Mouse (Mus musculus): ENCODE measurements around the gene Sh3tc1. TPM values are rescaled to one million over a fixed set of nuclear protein-coding genes. Genes with fewer than 3 reads are reported as not detected.

Gene Sh3tc1
- polyA plus RNA-seq, 1 experiment from 2014 or later: 1.5 TPM

DNA sequence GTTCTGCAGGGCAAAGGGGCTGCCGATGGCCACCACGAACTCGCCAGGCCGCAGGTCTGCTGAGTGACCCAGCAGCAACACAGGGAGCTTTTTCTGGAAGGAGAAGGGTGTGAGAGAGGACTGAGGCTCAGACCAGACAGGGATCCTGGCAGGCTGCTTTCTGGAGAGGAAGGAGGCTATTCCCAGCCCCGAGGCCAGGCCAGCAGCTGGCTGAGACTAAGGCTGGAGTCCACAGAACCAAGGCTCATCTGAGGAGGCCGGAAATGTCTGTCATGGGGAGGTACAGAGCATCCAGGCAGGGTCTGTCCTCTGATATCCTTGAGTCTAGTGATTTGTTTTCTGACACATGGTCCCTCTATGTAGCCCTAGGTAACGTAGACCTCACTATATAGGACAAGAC, 73.6 kb downstream of the Sh3tc1 start:
- Histone ChIP-seq H3K4me2 (replicated peaks; ENCODE audit: low read depth, low read length) (no peak overlapping the region), H3K9ac (ENCODE audit: low read depth, low read length) (no peak overlapping the region), H3K4me1 (replicated peaks; ENCODE audit: control insufficient read depth, insufficient read depth, low read length) (no peaks in the 10 kb centered on the region), H3K4me3 (ENCODE audit: low read depth, low read length) (no peak overlapping the region), H3K9me3 (ENCODE audit: control insufficient read depth, low read length) (no peaks in the 10 kb centered on the region), H3K27ac (ENCODE audit: low read depth, low read length) (no peak overlapping the region), H3K27me3 (ENCODE audit: control insufficient read depth, insufficient read depth, low read length) (no peaks in the 10 kb centered on the region), H3K36me3 (ENCODE audit: control insufficient read depth, insufficient read depth, low read length) (no peaks in the 10 kb centered on the region)
- ATAC-seq (ENCODE audit: low FRiP score) (no peak), DNase-seq (ENCODE audit: low spot score) (no peak)
- 86% methylated on average over 7 of the region's 7 CpGs for WGBS

DNA sequence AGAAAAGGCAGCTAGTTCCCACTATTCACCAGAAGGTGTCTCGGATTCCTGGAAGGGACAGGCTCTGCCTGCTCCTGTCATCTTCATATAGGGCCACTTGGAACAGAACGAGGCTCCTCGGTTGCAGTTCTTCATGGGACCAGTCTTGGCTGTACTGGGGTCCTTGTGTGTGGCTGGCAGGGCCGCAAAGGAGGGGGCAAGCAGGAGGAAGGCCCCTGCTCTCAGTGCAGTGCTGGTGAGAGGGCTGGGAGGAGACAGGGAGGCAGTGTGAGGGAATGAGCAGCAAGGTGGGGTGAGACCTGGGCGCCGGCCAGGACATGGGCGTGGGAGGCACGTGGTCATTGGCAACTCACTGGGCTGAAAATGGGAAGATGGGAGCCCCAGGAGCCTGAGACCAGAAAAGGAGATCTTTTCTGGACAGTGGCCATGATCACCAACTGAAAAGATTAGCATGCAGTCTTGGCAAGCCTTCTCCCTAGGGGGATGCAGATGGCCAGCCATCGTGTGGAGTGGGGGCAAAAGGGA, 77.7 kb downstream of the Sh3tc1 start:
- Histone ChIP-seq H3K9ac (ENCODE audit: low read depth, low read length) (no peak overlapping the region), H3K4me1 (replicated peaks; ENCODE audit: control insufficient read depth, insufficient read depth, low read length) (no peaks in the 10 kb centered on the region), H3K27me3 (ENCODE audit: control insufficient read depth, insufficient read depth, low read length) (no peaks in the 10 kb centered on the region), H3K36me3 (ENCODE audit: control insufficient read depth, insufficient read depth, low read length) (no peaks in the 10 kb centered on the region), H3K4me3 (ENCODE audit: low read depth, low read length) (no peak overlapping the region), H3K9me3 (ENCODE audit: control insufficient read depth, low read length) (no peaks in the 10 kb centered on the region), H3K27ac (ENCODE audit: low read depth, low read length) (no peak overlapping the region), H3K4me2 (replicated peaks; ENCODE audit: low read depth, low read length) (no peak overlapping the region)
- 83% methylated on average over 9 of the region's 9 CpGs for WGBS
- no peak for DNase-seq (ENCODE audit: low spot score)
- no peak for ATAC-seq (ENCODE audit: low FRiP score)

DNA sequence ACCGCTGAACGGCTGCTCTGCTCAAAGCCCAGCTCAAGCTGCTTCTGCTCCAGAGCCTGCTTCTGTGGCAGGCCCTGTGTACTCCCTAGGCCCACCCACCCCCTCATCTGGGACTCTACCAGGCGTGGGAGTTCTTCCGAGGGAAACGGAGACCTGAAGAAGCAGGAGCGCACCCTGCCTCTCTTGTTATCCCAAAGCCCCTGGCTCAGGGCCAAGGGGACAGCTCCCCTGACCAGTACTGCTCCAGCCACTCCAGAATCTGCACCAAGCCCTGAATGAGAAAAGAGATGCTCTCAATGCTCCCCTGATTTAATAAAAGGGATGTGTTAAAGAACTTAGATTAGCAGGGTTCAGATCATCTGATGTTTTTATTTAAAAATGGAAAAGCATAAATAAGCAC, 78.6 kb downstream of the Sh3tc1 start:
- no peaks in the 10 kb centered on the region for H3K27me3 ChIP-seq (ENCODE audit: control insufficient read depth, insufficient read depth, low read length)
- no peaks in the 10 kb centered on the region for H3K9me3 ChIP-seq (ENCODE audit: control insufficient read depth, low read length)
- no peak overlapping the region for H3K9ac ChIP-seq (ENCODE audit: low read depth, low read length)
- no peak overlapping the region for H3K4me2 ChIP-seq (replicated peaks; ENCODE audit: low read depth, low read length)
- whole genome bisulfite sequencing: 81% methylated on average over 6 of the region's 6 CpGs
- no peak overlapping the region for H3K27ac ChIP-seq (ENCODE audit: low read depth, low read length)
- no peak for DNase-seq (ENCODE audit: low spot score)
- H3K4me3 ChIP-seq (ENCODE audit: low read depth, low read length): no peak overlapping the region
- no peak for ATAC-seq (ENCODE audit: low FRiP score)
- no peaks in the 10 kb centered on the region for H3K36me3 ChIP-seq (ENCODE audit: control insufficient read depth, insufficient read depth, low read length)
- H3K4me1 ChIP-seq (replicated peaks; ENCODE audit: control insufficient read depth, insufficient read depth, low read length): no peaks in the 10 kb centered on the region

DNA sequence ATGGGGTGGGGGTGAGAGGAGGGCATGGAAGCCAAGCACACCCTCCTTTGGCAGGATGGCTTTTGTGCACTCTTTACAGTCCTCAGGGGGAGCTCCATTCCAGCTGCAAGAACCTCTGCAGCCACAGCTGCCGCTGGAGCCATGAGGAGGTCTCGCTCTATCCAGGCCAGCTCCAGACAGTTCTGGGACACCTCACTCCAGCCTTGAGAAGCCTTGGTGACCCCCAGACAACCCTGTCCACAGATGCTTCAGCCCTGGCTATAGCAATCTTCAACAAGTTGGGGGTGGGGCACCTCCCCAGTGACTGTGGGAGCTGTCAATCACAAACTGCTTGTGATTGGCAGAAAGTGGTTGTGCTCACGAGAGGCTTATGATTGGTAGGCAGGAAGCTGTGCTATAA, 80.3 kb downstream of the Sh3tc1 start:
- WGBS: 54% methylated on average over 3 of the region's 3 CpGs
- H3K9me3 ChIP-seq (ENCODE audit: control insufficient read depth, low read length): no peaks in the 10 kb centered on the region
- ATAC-seq (ENCODE audit: low FRiP score): no peak

DNA sequence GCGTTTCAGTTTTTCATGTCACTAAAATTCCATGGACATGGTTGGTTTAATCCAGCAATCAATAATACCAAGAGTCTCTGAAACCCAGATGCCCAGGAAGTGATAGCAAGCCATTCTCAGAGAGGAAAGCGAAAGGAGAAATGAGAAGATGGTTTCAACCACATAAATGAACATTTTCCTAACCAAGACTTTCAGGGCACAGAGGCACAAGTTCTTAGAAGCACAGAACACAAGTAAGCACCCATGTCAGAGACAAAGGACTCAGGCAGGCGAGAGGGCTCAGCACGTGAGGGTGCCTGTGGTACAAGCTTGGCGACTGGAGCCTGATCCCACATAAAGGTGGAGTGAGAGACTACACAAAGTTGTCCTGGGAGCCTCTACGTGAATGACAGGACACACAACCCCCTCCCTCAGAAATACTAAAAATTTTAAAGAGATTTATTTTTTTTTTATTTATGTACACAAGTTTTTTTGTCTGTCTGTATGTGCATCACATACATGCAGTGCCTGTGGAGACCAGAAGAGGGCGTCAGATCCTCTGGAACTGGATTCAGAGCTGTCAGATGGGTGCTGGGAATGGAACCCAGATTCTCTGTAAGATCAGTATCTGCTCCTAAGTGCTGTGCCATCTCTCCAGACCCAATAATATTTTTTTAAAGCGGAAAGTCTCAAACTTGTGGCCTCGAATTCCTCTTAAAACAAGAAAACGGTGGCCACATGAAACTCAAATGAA, 83.9 kb downstream of the Sh3tc1 start:
- H3K27me3 ChIP-seq (ENCODE audit: control insufficient read depth, insufficient read depth, low read length): no peaks in the 10 kb centered on the region
- H3K36me3 ChIP-seq (ENCODE audit: control insufficient read depth, insufficient read depth, low read length): no peaks in the 10 kb centered on the region
- H3K4me3 ChIP-seq (ENCODE audit: low read depth, low read length): no peak overlapping the region
- no peaks in the 10 kb centered on the region for H3K4me1 ChIP-seq (replicated peaks; ENCODE audit: control insufficient read depth, insufficient read depth, low read length)
- no peaks in the 10 kb centered on the region for H3K9me3 ChIP-seq (ENCODE audit: control insufficient read depth, low read length)
- ATAC-seq (ENCODE audit: low FRiP score) (no peak), DNase-seq (ENCODE audit: low spot score) (no peak)
- no peak overlapping the region for H3K9ac ChIP-seq (ENCODE audit: low read depth, low read length)
- no peak overlapping the region for H3K4me2 ChIP-seq (replicated peaks; ENCODE audit: low read depth, low read length)
- 87% methylated on average over 10 of the region's 10 CpGs for WGBS
- H3K27ac ChIP-seq (ENCODE audit: low read depth, low read length): no peak overlapping the region

More for the DNA sequence above, 80.3 kb downstream of the Sh3tc1 start:
- Histone ChIP-seq H3K4me3 (ENCODE audit: low read depth, low read length) (no peak overlapping the region), H3K4me2 (replicated peaks; ENCODE audit: low read depth, low read length) (no peak overlapping the region), H3K27ac (ENCODE audit: low read depth, low read length) (no peak overlapping the region), H3K4me1 (replicated peaks; ENCODE audit: control insufficient read depth, insufficient read depth, low read length) (no peaks in the 10 kb centered on the region), H3K9ac (ENCODE audit: low read depth, low read length) (no peak overlapping the region), H3K36me3 (ENCODE audit: control insufficient read depth, insufficient read depth, low read length) (no peaks in the 10 kb centered on the region), H3K27me3 (ENCODE audit: control insufficient read depth, insufficient read depth, low read length) (no peaks in the 10 kb centered on the region)
- DNase-seq (ENCODE audit: low spot score): no peak

DNA sequence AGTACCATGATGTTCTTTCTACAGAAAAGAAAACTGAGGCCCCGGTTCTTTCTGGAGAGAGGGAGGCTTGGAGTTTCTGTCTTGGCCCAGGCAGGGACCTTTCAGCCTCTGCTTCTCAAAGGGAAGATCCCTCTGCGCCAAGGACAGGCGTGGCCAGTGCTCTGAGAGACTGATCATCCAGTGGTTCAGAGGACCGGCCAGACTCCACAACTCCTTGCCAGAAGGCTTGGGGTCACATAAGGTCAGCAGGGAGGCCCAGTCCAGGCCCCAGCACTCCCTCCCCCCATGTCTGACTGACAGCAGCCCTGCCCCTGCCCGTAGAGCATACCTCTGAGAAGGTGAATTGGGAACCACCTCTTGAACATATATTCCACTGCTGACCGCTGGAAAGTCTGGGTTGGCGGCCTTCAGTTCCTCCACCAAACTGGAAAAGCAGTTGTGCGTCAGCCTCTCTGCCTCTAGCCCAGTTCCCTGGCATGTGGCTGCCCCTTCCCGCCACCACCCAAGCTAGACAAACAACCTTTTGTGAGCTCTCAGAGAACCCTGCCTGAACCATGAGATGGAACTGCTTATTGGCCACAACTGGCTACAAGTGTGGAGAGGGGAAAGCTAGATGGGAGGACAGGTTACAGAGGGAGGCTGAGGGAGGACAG, 85.9 kb downstream of the Sh3tc1 start:
- no peaks in the 10 kb centered on the region for H3K4me1 ChIP-seq (replicated peaks; ENCODE audit: control insufficient read depth, insufficient read depth, low read length)
- ATAC-seq (ENCODE audit: low FRiP score) (no peak), DNase-seq (ENCODE audit: low spot score) (no peak)
- 73% methylated on average over 9 of the region's 9 CpGs for WGBS
- no peaks in the 10 kb centered on the region for H3K9me3 ChIP-seq (ENCODE audit: control insufficient read depth, low read length)
- no peak overlapping the region for H3K27ac ChIP-seq (ENCODE audit: low read depth, low read length)
- no peaks in the 10 kb centered on the region for H3K27me3 ChIP-seq (ENCODE audit: control insufficient read depth, insufficient read depth, low read length)
- H3K9ac ChIP-seq (ENCODE audit: low read depth, low read length): no peak overlapping the region
- H3K36me3 ChIP-seq (ENCODE audit: control insufficient read depth, insufficient read depth, low read length): no peaks in the 10 kb centered on the region
- no peak overlapping the region for H3K4me2 ChIP-seq (replicated peaks; ENCODE audit: low read depth, low read length)
- H3K4me3 ChIP-seq (ENCODE audit: low read depth, low read length): no peak overlapping the region

DNA sequence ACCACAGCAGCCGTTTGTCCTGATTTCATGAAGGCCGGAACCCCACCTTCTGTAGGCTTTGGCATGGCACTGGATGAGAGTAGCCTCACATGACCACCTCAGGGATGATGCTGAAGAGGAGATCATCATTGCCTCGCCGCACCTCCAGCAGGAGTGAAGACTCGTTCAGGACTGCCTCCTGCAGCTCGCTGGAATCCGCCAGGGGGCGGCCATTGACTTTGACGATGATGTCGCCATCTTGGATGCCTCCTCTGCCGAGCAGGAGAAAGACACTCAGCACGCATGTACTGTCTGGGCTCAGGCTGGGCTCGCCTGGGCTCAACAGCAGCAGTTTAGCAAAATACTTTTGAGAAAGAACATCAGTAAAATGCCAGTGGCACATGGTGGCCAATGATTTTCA, 86.9 kb downstream of the Sh3tc1 start:
- H3K9me3 ChIP-seq (ENCODE audit: control insufficient read depth, low read length): no peaks in the 10 kb centered on the region
- ATAC-seq (ENCODE audit: low FRiP score) (no peak), DNase-seq (ENCODE audit: low spot score) (no peak)
- no peaks in the 10 kb centered on the region for H3K27me3 ChIP-seq (ENCODE audit: control insufficient read depth, insufficient read depth, low read length)
- no peaks in the 10 kb centered on the region for H3K4me1 ChIP-seq (replicated peaks; ENCODE audit: control insufficient read depth, insufficient read depth, low read length)
- H3K9ac ChIP-seq (ENCODE audit: low read depth, low read length): no peak overlapping the region
- whole genome bisulfite sequencing: 84% methylated on average over 13 of the region's 13 CpGs
- no peaks in the 10 kb centered on the region for H3K36me3 ChIP-seq (ENCODE audit: control insufficient read depth, insufficient read depth, low read length)
- no peak overlapping the region for H3K27ac ChIP-seq (ENCODE audit: low read depth, low read length)
- H3K4me2 ChIP-seq (replicated peaks; ENCODE audit: low read depth, low read length): no peak overlapping the region
- H3K4me3 ChIP-seq (ENCODE audit: low read depth, low read length): no peak overlapping the region

DNA sequence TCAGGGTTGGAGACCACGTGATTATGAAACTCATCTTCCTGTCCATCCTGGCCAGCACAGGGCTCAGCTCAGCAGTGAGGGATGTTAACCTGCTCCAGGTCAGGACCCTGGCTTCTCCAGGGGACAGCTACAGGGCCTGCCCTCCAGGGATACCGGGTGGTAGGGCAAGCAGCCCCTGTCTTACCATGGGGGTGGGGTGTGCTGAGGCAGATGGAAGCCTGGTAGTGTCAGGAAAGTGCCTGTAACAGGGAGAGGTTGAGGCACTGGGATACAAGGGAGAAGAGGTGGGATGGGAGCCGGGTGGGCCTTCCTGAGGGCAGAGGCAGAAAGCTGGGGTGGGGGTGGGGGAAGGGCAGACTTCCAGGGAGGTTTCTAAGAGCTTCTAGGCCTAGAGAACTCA, 87.5 kb downstream of the Sh3tc1 start:
- no peak for ATAC-seq (ENCODE audit: low FRiP score)
- Histone ChIP-seq H3K9me3 (ENCODE audit: control insufficient read depth, low read length) (no peaks in the 10 kb centered on the region), H3K4me2 (replicated peaks; ENCODE audit: low read depth, low read length) (no peak overlapping the region), H3K36me3 (ENCODE audit: control insufficient read depth, insufficient read depth, low read length) (no peaks in the 10 kb centered on the region), H3K27ac (ENCODE audit: low read depth, low read length) (no peak overlapping the region), H3K9ac (ENCODE audit: low read depth, low read length) (no peak overlapping the region), H3K4me1 (replicated peaks; ENCODE audit: control insufficient read depth, insufficient read depth, low read length) (no peaks in the 10 kb centered on the region), H3K4me3 (ENCODE audit: low read depth, low read length) (no peak overlapping the region), H3K27me3 (ENCODE audit: control insufficient read depth, insufficient read depth, low read length) (no peaks in the 10 kb centered on the region)
- WGBS: 81% methylated on average over 3 of the region's 3 CpGs
- no peak for DNase-seq (ENCODE audit: low spot score)

DNA sequence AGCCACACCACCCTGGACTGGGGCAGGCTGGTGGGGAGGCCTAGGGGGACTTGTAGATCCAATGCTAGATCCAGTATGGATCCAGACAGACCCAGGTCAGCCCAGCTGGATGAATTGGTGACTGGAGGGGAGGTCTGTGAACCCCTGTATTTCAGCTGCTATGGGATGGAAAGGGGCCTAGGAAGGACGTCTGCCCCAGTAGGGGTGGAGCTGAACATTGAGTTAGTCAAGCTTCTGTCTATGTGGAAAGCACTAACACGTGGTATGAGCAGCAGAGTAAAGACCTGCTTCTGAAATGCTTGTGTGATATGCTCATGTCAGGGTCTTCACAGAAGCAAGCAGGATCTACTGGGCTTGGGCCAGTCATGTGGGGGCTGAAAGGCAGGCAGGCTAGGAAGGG, 91.6 kb downstream of the Sh3tc1 start:
- no peaks in the 10 kb centered on the region for H3K9me3 ChIP-seq (ENCODE audit: control insufficient read depth, low read length)
- H3K9ac ChIP-seq (ENCODE audit: low read depth, low read length): no peak overlapping the region
- H3K27ac ChIP-seq (ENCODE audit: low read depth, low read length): no peak overlapping the region
- no peak overlapping the region for H3K4me2 ChIP-seq (replicated peaks; ENCODE audit: low read depth, low read length)
- H3K4me1 ChIP-seq (replicated peaks; ENCODE audit: control insufficient read depth, insufficient read depth, low read length): no peaks in the 10 kb centered on the region
- H3K4me3 ChIP-seq (ENCODE audit: low read depth, low read length): no peak overlapping the region
- no peaks in the 10 kb centered on the region for H3K27me3 ChIP-seq (ENCODE audit: control insufficient read depth, insufficient read depth, low read length)
- no peaks in the 10 kb centered on the region for H3K36me3 ChIP-seq (ENCODE audit: control insufficient read depth, insufficient read depth, low read length)
- DNase-seq (ENCODE audit: low spot score): no peak
- 72% methylated on average over 2 of the region's 2 CpGs for WGBS
- ATAC-seq (ENCODE audit: low FRiP score): no peak

Measured in hindbrain, embryonic 11.5 days (tissue).